Mouse (Mus musculus): ENCODE data around the gene Csk. TPM values are rescaled to one million over a fixed set of nuclear protein-coding genes. Genes with fewer than 3 reads are reported as not detected.

Csk gene
- polyA plus RNA-seq, 1 experiment, result 41.3 TPM

- DNase-seq (ENCODE audit: low read depth), result no peak
Measured at GRCm38 (mm10) chr9:57638651-57639459, 14.6 kb downstream of the Csk start.

- DNase-seq (ENCODE audit: low read depth), result no peak
Measured at GRCm38 (mm10) chr9:57637741-57638322, 15.6 kb downstream of the Csk start.

GRCm38 (mm10) chr9:57637272-57637671 is 16.2 kb downstream of the Csk start:
- DNase-seq (ENCODE audit: low read depth), result no peak

GRCm38 (mm10) chr9:57633481-57634024 is 19.9 kb downstream of the Csk start:
- DNase-seq (ENCODE audit: low read depth), result no peak

- DNase-seq (ENCODE audit: low read depth), result no peak
Measured at GRCm38 (mm10) chr9:57629118-57629874, 24.1 kb downstream of the Csk start.

- no peak for DNase-seq (ENCODE audit: low read depth)
Measured at GRCm38 (mm10) chr9:57628717-57629116, 24.7 kb downstream of the Csk start.

GRCm38 (mm10) chr9:57627892-57628291 is 25.5 kb downstream of the Csk start:
- DNase-seq (ENCODE audit: low read depth), result no peak

- no peak for DNase-seq (ENCODE audit: low read depth)
Measured at GRCm38 (mm10) chr9:57627191-57627590, 26.2 kb downstream of the Csk start.

GRCm38 (mm10) chr9:57625674-57626500 is 27.5 kb downstream of the Csk start:
- no peak for DNase-seq (ENCODE audit: low read depth)

GRCm38 (mm10) chr9:57624295-57624694 is 29.1 kb downstream of the Csk start:
- DNase-seq (ENCODE audit: low read depth), result no peak

- DNase-seq (ENCODE audit: low read depth), result no peak
Measured at GRCm38 (mm10) chr9:57620674-57621073, 32.8 kb downstream of the Csk start, which contains the start of gene Lman1l. TSS of gene Lman1l (minus strand) at chr9:57620774.

GRCm38 (mm10) chr9:57618854-57619253 is 34.6 kb downstream of the Csk start:
- no peak for DNase-seq (ENCODE audit: low read depth)

GRCm38 (mm10) chr9:57617556-57618169 is 35.8 kb downstream of the Csk start:
- peak; percentile 31 for DNase-seq (ENCODE audit: low read depth)

- peak; percentile 69 for DNase-seq (ENCODE audit: low read depth)
Measured at GRCm38 (mm10) chr9:57614786-57615185, 38.6 kb downstream of the Csk start.

GRCm38 (mm10) chr9:57613975-57614374 is 39.5 kb downstream of the Csk start:
- DNase-seq (ENCODE audit: low read depth), result peak; percentile 26

- no peak for DNase-seq (ENCODE audit: low read depth)
Measured at GRCm38 (mm10) chr9:57612587-57612986, 40.8 kb downstream of the Csk start.

GRCm38 (mm10) chr9:57610359-57610826 is 43.0 kb downstream of the Csk start:
- DNase-seq (ENCODE audit: low read depth), result peak; percentile 97

- DNase-seq (ENCODE audit: low read depth), result no peak
Measured at GRCm38 (mm10) chr9:57609803-57610202, 43.6 kb downstream of the Csk start.

GRCm38 (mm10) chr9:57606139-57606851 is 47.1 kb downstream of the Csk start, which contains the start of gene Cplx3:
TSS of gene Cplx3 (minus strand) at chr9:57606281.
- DNase-seq (ENCODE audit: low read depth), result no peak

- DNase-seq (ENCODE audit: low read depth), result no peak
Measured at GRCm38 (mm10) chr9:57605503-57605902, 47.9 kb downstream of the Csk start.
